Mouse (Mus musculus) thymus, adult 2 months (tissue): ENCODE measurements around the gene Tent2.

Experiments
- CTCF ChIP-seq: fragments of 200-500 bp; IDR thresholded peaks from 2 replicates; pipeline ENCODE4 v1.5.1; 2012; ENCODE audit warnings: mild to moderate bottlenecking, control low read depth, low read length, moderate library complexity, borderline replicate concordance; ENCODE audit not compliant: control insufficient read depth, poor library complexity, insufficient read depth; ENCODE audit errors: extremely low read depth
- POLR2A ChIP-seq: fragments of 200-500 bp; IDR thresholded peaks from 2 replicates; pipeline ENCODE4 v1.6.1; 2012; ENCODE audit warnings: mild to moderate bottlenecking, low read length, control low read depth, moderate library complexity; ENCODE audit not compliant: control insufficient read depth, poor library complexity, insufficient read depth; ENCODE audit errors: extremely low read depth

DNA sequence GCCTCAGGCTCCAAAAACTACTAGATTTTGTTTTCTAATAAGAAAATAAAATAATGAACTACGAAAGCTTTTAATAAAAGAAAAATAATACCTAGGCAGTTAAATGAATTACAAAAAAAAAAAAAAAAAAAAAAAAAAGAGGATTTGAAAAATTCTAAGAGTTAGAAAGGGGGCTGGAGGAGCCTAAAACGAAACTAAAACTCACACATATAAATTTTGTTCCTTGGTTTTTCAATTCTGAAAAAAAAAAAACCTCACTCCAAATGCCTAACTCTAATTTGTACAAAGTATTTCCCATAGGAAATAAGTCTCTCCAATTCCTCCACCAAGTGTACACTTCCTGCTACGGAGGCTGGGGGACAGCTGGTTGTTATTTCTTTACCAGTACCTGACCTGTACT is 3.4 kb downstream of the Tent2 start:
- TF ChIP-seq CTCF (no peak), POLR2A (no peak)
